Mouse (Mus musculus): Measurements from ENCODE around the gene Sugct.

GRCm38 (mm10) chr13:17604670-17605069 is 90.7 kb downstream of the Sugct start:
- TF ChIP-seq TAL1 (IDR thresholded peaks at IDR 0.05; ENCODE audit: low read length) (no peak), GATA1 (IDR thresholded peaks at IDR 0.05; ENCODE audit: low read length) (no peak)
